In the genomic region with DNA sequence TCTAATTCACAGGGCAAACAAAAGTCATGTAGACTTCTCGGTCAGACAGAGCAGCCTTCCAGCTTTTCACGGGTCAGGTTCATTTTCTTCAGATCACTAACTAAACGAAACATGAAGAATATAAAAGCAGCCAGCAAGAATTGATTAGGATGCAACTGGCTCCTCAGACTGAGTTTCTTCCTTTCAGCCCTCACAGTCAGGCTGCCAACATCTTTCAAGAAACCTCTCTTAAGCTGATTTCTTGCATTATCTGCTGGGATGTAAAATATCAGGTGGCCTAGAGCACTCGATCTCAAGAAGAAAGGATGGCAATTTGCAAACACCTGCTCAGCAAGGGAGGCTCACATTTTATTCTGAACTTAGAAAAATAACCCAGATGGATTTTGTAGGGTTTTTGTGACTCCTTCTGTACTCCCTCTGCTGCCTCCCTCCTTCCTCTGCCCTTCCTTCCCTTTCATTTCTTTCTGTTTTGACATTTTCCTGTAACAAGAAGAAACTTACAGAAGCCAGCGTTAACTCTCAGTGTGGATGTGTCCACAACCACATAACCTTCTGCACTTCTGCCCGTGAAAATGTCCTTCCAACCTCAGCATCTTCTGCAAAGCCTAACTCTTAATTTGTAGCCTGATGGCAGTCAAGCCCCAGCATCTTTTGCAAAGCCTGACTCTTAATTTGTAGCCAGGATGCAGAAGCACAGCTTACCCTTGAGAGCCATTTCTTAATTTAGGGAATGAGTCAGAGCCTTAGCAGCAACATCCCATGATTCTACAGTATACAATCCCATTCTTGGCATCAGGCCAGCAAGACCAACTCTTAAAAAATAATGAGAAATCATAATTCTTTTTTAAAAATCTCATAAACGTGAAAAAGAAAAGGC, we compare ENCODE assay signal across 8 mouse cellular contexts.
A peak's percentile ranks its signal among the peaks of the same experiment; 100 is the strongest.
DNase-seq lines count a peak whose midpoint lies in the region; ATAC-seq and TF ChIP-seq lines count a peak whose summit lies in the region.

No protein-coding gene starts in this region.

- no peak overlapping the region for H3K9ac ChIP-seq in forebrain, embryonic 16.5 days (replicated peaks; ENCODE audit: low read depth, low read length)
- H3K9ac ChIP-seq in heart, postnatal 0 days (replicated peaks; ENCODE audit: low read depth, low read length) = no peak overlapping the region

- H3K36me3 ChIP-seq in forebrain, embryonic 16.5 days (ENCODE audit: control insufficient read depth, insufficient read depth) = no peaks in the 10 kb centered on the region
- no peaks in the 10 kb centered on the region for H3K36me3 ChIP-seq in heart, postnatal 0 days (replicated peaks; ENCODE audit: control insufficient read depth, insufficient read depth, low read length)

- H3K27me3 ChIP-seq in forebrain, embryonic 16.5 days (replicated peaks; ENCODE audit: control insufficient read depth, insufficient read depth, low read length) = no peaks in the 10 kb centered on the region
- H3K27me3 ChIP-seq in heart, postnatal 0 days (ENCODE audit: control insufficient read depth, insufficient read depth, low read length) = no peaks in the 10 kb centered on the region

- no peak overlapping the region for H3K4me3 ChIP-seq in layer of hippocampus, adult 2 months
- no peak overlapping the region for H3K4me3 ChIP-seq in forebrain, embryonic 16.5 days (replicated peaks; ENCODE audit: low read length)
- H3K4me3 ChIP-seq in heart, postnatal 0 days (ENCODE audit: low read depth, low read length) = no peak overlapping the region

- WGBS in forebrain, embryonic 16.5 days = 34% methylated on average over 7 of the region's 7 CpGs
- 30% methylated on average over 7 of the region's 7 CpGs for WGBS in heart, postnatal 0 days

- H3K4me1 ChIP-seq in forebrain, embryonic 16.5 days (replicated peaks; ENCODE audit: control insufficient read depth, insufficient read depth, low read length) = peaks cover 14% of the 10 kb centered on the region
- peaks cover 15% of the 10 kb centered on the region for H3K4me1 ChIP-seq in heart, postnatal 0 days (ENCODE audit: control insufficient read depth, insufficient read depth)

- no peak for TF ChIP-seq CTCF in layer of hippocampus, adult 2 months (conservative IDR thresholded peaks at IDR 0.05)
- no peak for TF ChIP-seq CTCF in heart, postnatal 0 days (IDR thresholded peaks at IDR 0.05; ENCODE audit: low read depth)

- peak overlapping the region; percentile 76 for H3K27ac ChIP-seq in layer of hippocampus, adult 2 months
- H3K27ac ChIP-seq in forebrain, embryonic 16.5 days (ENCODE audit: low read length) = peak overlapping the region; percentile 68
- H3K27ac ChIP-seq in heart, postnatal 0 days (ENCODE audit: low read depth) = no peak overlapping the region

- TF ChIP-seq EP300 in heart, postnatal 0 days (IDR thresholded peaks at IDR 0.05; ENCODE audit: low read depth) = no peak; the same call in 1 of the 2 replicates

- peak; percentile 25 to 30 for DNase-seq in layer of hippocampus, adult 2 months (ENCODE audit: low spot score in 2 of 2)
- no peak for DNase-seq in layer of hippocampus, postnatal 25 days (ENCODE audit: extremely low spot score in 1 of 2, low spot score in 1 of 2)
- peak; percentile 76 for DNase-seq in heart, postnatal 0 days (ENCODE audit: low spot score)
- peak; percentile 51 for DNase-seq in left cerebral cortex, adult 11 months (ENCODE audit: low spot score)
- peak; percentile 58 to 72 for DNase-seq in right cerebral cortex, adult 2 months (ENCODE audit: low spot score in 2 of 2)
- no peak for DNase-seq in liver

- ATAC-seq in forebrain, embryonic 16.5 days = peak; percentile 71
- ATAC-seq in heart, postnatal 0 days (ENCODE audit: insufficient read depth, low read depth) = peak; percentile 86
- no peak for ATAC-seq in granulocyte monocyte progenitor cell, adult 5-6 weeks (replicated peaks; ENCODE audit: poor library complexity, severe bottlenecking)

- no peak overlapping the region for H3K4me2 ChIP-seq in forebrain, embryonic 16.5 days (ENCODE audit: low read length)
- H3K4me2 ChIP-seq in heart, postnatal 0 days (ENCODE audit: low read depth, low read length) = no peak overlapping the region

- no peaks in the 10 kb centered on the region for H3K9me3 ChIP-seq in forebrain, embryonic 16.5 days (ENCODE audit: control insufficient read depth, low read length)
- H3K9me3 ChIP-seq in heart, postnatal 0 days (replicated peaks; ENCODE audit: control insufficient read depth, low read length) = no peaks in the 10 kb centered on the region

Comparison
In these comparisons a context has a peak if more than half of its experiments do, and no peak if none do; other contexts are left out.
1. DNase-seq: peak in layer of hippocampus, adult 2 months (2 of 2), heart, postnatal 0 days (single experiment), left cerebral cortex, adult 11 months (single experiment) and right cerebral cortex, adult 2 months (2 of 2); none in layer of hippocampus, postnatal 25 days (0 of 2) and liver (single experiment).